Mouse (Mus musculus): ENCODE measurements around the gene Sfta2. TPM values are rescaled to one million over a fixed set of nuclear protein-coding genes. Genes with fewer than 3 reads are reported as not detected.

Sfta2 gene
- polyA plus RNA-seq, 1 experiment = not detected

DNA sequence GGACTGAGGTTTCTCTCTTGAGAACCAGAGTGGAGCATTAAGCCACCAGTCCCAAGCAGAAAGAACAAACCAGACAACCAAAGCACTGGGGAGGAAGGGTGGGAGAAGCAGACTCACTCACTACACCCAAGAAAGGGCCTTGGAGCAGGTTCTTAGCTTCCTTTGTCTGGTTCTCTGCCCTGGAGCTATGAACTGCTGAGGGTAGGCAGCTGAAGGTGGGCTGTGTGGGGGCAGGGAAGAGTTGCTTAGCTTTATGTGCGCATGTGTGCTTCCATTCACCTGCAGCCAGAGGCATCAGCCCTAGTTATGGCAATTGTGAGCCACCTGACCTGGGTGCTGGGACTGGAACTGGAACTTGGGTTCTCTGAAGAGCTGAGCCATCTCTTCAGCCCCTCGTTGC is 51.7 kb downstream of the Sfta2 start:
- TF ChIP-seq CTCF (IDR thresholded peaks at IDR 0.05; ENCODE audit: insufficient read depth, low read depth, low read length) (no peak), POLR2A (IDR thresholded peaks at IDR 0.05; ENCODE audit: insufficient read depth, low read depth, low read length) (no peak)
- Histone ChIP-seq H3K27ac (ENCODE audit: insufficient read depth, low read depth, low read length) (no peak overlapping the region), H3K4me3 (ENCODE audit: insufficient read depth, low read depth, low read length) (no peak overlapping the region), H3K4me1 (ENCODE audit: control insufficient read depth, insufficient read depth, low read length) (no peaks in the 10 kb centered on the region)
- 65% methylated on average over 2 of the region's 2 CpGs for WGBS

- H3K4me3 ChIP-seq (ENCODE audit: insufficient read depth, low read depth, low read length) = no peak overlapping the region
- TF ChIP-seq CTCF (IDR thresholded peaks at IDR 0.05; ENCODE audit: insufficient read depth, low read depth, low read length) = no peak
- TF ChIP-seq POLR2A (IDR thresholded peaks at IDR 0.05; ENCODE audit: insufficient read depth, low read depth, low read length) = no peak
- 73% methylated on average over 17 of the region's 17 CpGs for WGBS
Measured at GRCm38 (mm10) chr17:35665957-35666515, 64.7 kb downstream of the Sfta2 start.

DNA sequence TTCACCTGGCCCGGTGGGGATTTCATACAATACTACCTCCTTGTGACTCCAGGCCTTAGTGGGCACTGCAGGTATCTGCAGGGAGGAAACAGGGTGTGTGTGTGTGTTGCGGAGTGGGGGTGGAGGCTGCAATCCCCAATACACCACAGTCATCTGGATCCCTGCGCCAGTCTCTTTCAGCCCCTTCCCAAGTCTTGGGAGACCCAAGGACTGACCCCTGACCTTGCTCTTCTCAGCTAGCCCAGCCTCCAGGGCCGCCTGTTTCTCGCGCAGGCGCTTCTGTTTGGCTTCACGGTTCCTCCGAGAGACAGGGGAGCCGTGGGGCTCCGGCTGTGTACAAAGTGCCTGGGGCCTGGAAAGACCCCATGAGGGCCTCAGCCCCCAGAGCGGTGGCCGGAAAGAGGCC is 65.5 kb downstream of the Sfta2 start:
- TF ChIP-seq POLR2A (IDR thresholded peaks at IDR 0.05; ENCODE audit: insufficient read depth, low read depth, low read length) (no peak; the same call in 1 of the 2 replicates), CTCF (IDR thresholded peaks at IDR 0.05; ENCODE audit: insufficient read depth, low read depth, low read length) (no peak)
- Histone ChIP-seq H3K4me1 (ENCODE audit: control insufficient read depth, insufficient read depth, low read length) (peaks cover 17% of the 10 kb centered on the region), H3K4me3 (ENCODE audit: insufficient read depth, low read depth, low read length) (peak overlapping the region; percentile 60), H3K27ac (ENCODE audit: insufficient read depth, low read depth, low read length) (peak overlapping the region; percentile 74)
- 2% methylated on average over 13 of the region's 13 CpGs for WGBS

More at GRCm38 (mm10) chr17:35665957-35666515, 64.7 kb downstream of the Sfta2 start:
- Histone ChIP-seq H3K27ac (ENCODE audit: insufficient read depth, low read depth, low read length) (no peak overlapping the region), H3K4me1 (ENCODE audit: control insufficient read depth, insufficient read depth, low read length) (peaks cover 17% of the 10 kb centered on the region)

GRCm38 (mm10) chr17:35667334-35668065 is 66.2 kb downstream of the Sfta2 start, which contains the start of gene Vars2:
Gene Vars2, minus strand, starts transcription at chr17:35667592.
- TF ChIP-seq POLR2A (IDR thresholded peaks at IDR 0.05; ENCODE audit: insufficient read depth, low read depth, low read length) = peak; percentile 92
- peak; percentile 18; the same call in 1 of the 2 replicates for TF ChIP-seq CTCF (IDR thresholded peaks at IDR 0.05; ENCODE audit: insufficient read depth, low read depth, low read length)
- Histone ChIP-seq H3K4me1 (ENCODE audit: control insufficient read depth, insufficient read depth, low read length) (peaks cover 17% of the 10 kb centered on the region), H3K27ac (ENCODE audit: insufficient read depth, low read depth, low read length) (peak within 1 kb of the TSS; percentile 74), H3K4me3 (ENCODE audit: insufficient read depth, low read depth, low read length) (peak within 1 kb of the TSS; percentile 60)
- under 1% methylated on average over 61 of the region's 61 CpGs for WGBS

- TF ChIP-seq CTCF (IDR thresholded peaks at IDR 0.05; ENCODE audit: insufficient read depth, low read depth, low read length) (no peak), POLR2A (IDR thresholded peaks at IDR 0.05; ENCODE audit: insufficient read depth, low read depth, low read length) (0 out of 2 replicates have a peak, but pooled peaks have one; percentile 19)
Measured at GRCm38 (mm10) chr17:35669731-35670130, 68.4 kb downstream of the Sfta2 start.

DNA sequence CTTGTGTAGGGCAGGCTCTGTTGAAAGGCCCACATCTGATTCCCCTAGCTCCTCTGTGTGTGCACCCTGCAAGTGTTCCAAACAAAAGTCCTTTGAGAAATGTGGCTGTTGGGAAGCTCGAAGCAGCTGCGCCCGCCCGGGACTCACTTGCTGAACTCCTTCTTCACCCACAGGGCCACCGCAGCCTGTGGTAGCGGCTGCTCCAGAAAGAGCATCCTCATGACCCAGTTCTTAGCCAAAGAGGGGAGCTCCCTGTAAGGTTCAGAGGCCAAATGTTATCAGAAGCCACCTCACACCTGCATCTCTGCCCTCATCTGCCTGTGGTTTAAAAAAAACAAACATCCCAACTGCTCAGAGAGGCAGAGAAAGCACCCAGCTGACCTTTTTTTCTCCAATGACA is 70.5 kb downstream of the Sfta2 start:
- H3K27ac ChIP-seq (ENCODE audit: insufficient read depth, low read depth, low read length) = no peak overlapping the region
- no peak overlapping the region for H3K4me3 ChIP-seq (ENCODE audit: insufficient read depth, low read depth, low read length)
- no peak for TF ChIP-seq CTCF (IDR thresholded peaks at IDR 0.05; ENCODE audit: insufficient read depth, low read depth, low read length)
- TF ChIP-seq POLR2A (IDR thresholded peaks at IDR 0.05; ENCODE audit: insufficient read depth, low read depth, low read length) = no peak
- H3K4me1 ChIP-seq (ENCODE audit: control insufficient read depth, insufficient read depth, low read length) = peaks cover 6% of the 10 kb centered on the region; the same call in 1 of the 2 replicates
- WGBS = 72% methylated on average over 6 of the region's 6 CpGs

More at GRCm38 (mm10) chr17:35669731-35670130, 68.4 kb downstream of the Sfta2 start:
- no peak overlapping the region for H3K27ac ChIP-seq (ENCODE audit: insufficient read depth, low read depth, low read length)
- WGBS = 94% methylated on average over 9 of the region's 9 CpGs
- H3K4me1 ChIP-seq (ENCODE audit: control insufficient read depth, insufficient read depth, low read length) = peaks cover 17% of the 10 kb centered on the region
- H3K4me3 ChIP-seq (ENCODE audit: insufficient read depth, low read depth, low read length) = no peak overlapping the region

GRCm38 (mm10) chr17:35672527-35672926 is 71.2 kb downstream of the Sfta2 start:
- TF ChIP-seq POLR2A (IDR thresholded peaks at IDR 0.05; ENCODE audit: insufficient read depth, low read depth, low read length) (no peak), CTCF (IDR thresholded peaks at IDR 0.05; ENCODE audit: insufficient read depth, low read depth, low read length) (no peak)
- 90% methylated on average over 6 of the region's 6 CpGs for WGBS
- peaks cover 5% of the 10 kb centered on the region; the same call in 1 of the 2 replicates for H3K4me1 ChIP-seq (ENCODE audit: control insufficient read depth, insufficient read depth, low read length)

GRCm38 (mm10) chr17:35673416-35674035 is 72.2 kb downstream of the Sfta2 start, which contains the start of gene Gtf2h4:
Gene Gtf2h4, minus strand, starts transcription at chr17:35673739.
- TF ChIP-seq POLR2A (IDR thresholded peaks at IDR 0.05; ENCODE audit: insufficient read depth, low read depth, low read length) = peak; percentile 35; the same call in 1 of the 2 replicates
- TF ChIP-seq CTCF (IDR thresholded peaks at IDR 0.05; ENCODE audit: insufficient read depth, low read depth, low read length) = no peak
- peak within 1 kb of the TSS; percentile 65 for H3K4me3 ChIP-seq (ENCODE audit: insufficient read depth, low read depth, low read length)
- no peaks in the 10 kb centered on the region for H3K4me1 ChIP-seq (ENCODE audit: control insufficient read depth, insufficient read depth, low read length)
- 1% methylated on average over 23 of the region's 23 CpGs for WGBS
- H3K27ac ChIP-seq (ENCODE audit: insufficient read depth, low read depth, low read length) = no peak within 1 kb of the TSS

More at GRCm38 (mm10) chr17:35672527-35672926, 71.2 kb downstream of the Sfta2 start:
- no peak overlapping the region for H3K4me3 ChIP-seq (ENCODE audit: insufficient read depth, low read depth, low read length)
- H3K27ac ChIP-seq (ENCODE audit: insufficient read depth, low read depth, low read length) = no peak overlapping the region
